Mouse (Mus musculus): ENCODE results near the gene Gm10488. TPM values are rescaled to one million over a fixed set of nuclear protein-coding genes. Genes with fewer than 3 reads are reported as not detected.
"Not testable (repeated sequence)": the region's sequence is repeated elsewhere in the genome, so short reads cannot be mapped to it uniquely, and the experiment has no call there.

The Gm10488 gene
- polyA plus RNA-seq (2016; fragmentation: Nextera tagmentation; extraction: Ambion mirVana) = not detected in 2 replicates

DNA sequence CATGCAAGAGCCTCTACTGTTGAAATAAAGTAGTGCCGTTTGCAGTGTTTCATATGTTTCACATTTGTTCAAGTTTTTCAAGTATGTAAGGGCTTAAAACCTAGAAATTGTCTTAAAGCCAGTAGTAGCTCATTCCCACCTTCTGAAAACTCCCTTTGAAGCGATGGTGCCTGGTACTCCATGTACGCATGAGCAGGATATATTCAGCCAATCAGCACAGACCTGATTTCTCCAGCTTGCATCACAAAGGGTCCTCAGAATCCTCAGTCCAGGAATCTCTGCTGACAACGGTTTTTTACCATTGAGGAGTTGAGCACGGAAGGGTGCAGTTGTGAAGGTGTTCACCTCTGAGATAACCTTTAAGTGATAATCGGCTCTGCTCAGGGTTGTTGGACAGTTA, at the start of gene Gm10488:
Gm10488 (plus strand) TSS at position 301 of the 400 bp plus-strand sequence.
- DNase-seq (ENCODE audit: low spot score); H3K36me3 ChIP-seq (replicated peaks); H3K4me3 ChIP-seq; H3K27me3 ChIP-seq (replicated peaks; ENCODE audit: low read depth, poor library complexity, severe bottlenecking); H3K4me1 ChIP-seq; H3K27ac ChIP-seq (replicated peaks); H3K9me3 ChIP-seq: not testable (repeated sequence)
- WGBS = no CpG with 5 or more reads among the region's 6 CpGs

Small RNAs within 50 kb of the gene (microRNA-seq; reads per million reads assigned to microRNA genes)
- not detected for gene Gm44298

Data from embryonic facial prominence, embryonic 10.5 days (tissue).